Comparison of ENCODE assay signal across 9 mouse cellular contexts in genomic region chr3:123158579-123158978, GRCm38 (mm10).
DNase-seq lines count a peak whose midpoint lies in the region; ATAC-seq and TF ChIP-seq lines count a peak whose summit lies in the region.
"Had no signal": no experiment of that assay in that cellular context is flagged by ENCODE, and none has a peak within 500 bp of the region (broad histone marks: within the 10 kb centered on the region; RNA-seq: fewer than 3 reads in every experiment).

No protein-coding gene starts in this region.

- DNase-seq in layer of hippocampus, adult 2 months (ENCODE audit: low spot score in 2 of 2): no peak
- DNase-seq in layer of hippocampus, adult 9-10 months (ENCODE audit: low spot score): no peak
- DNase-seq in ES-CJ7 (ENCODE audit: low read depth, low spot score): peak; percentile 18
- DNase-seq in embryonic facial prominence, embryonic 10.5 days (ENCODE audit: low spot score): peak; percentile 49
- peak; percentile 35 for DNase-seq in retina, embryonic 14.5 days (ENCODE audit: low spot score)
- DNase-seq in frontal cortex, postnatal 36 days (ENCODE audit: low spot score in 2 of 2): no peak
- no peak for DNase-seq in cerebellum, adult 2 months

- peak; percentile 65 for TF ChIP-seq CTCF in layer of hippocampus, adult 2 months (conservative IDR thresholded peaks at IDR 0.05)
- no peak; the same call in 1 of the 2 replicates for TF ChIP-seq CTCF in cerebellum, adult 2 months (IDR thresholded peaks at IDR 0.05; ENCODE audit: borderline replicate concordance, insufficient read depth, low read depth, low read length)

- no peak overlapping the region for H3K27ac ChIP-seq in layer of hippocampus, adult 2 months
- no peak overlapping the region for H3K27ac ChIP-seq in embryonic facial prominence, embryonic 10.5 days (replicated peaks)
- H3K27ac ChIP-seq in intestine, embryonic 15.5 days: 0 out of 2 replicates have a peak overlapping the region, but pooled peaks have one; percentile 2
- H3K27ac ChIP-seq in cerebellum, adult 2 months (ENCODE audit: insufficient read depth, low read length): no peak overlapping the region
- H3K27ac ChIP-seq: limb, embryonic 12.5 days had no signal

- no peak for ATAC-seq in intestine, embryonic 15.5 days

- H3K9ac ChIP-seq in intestine, embryonic 15.5 days: no peak overlapping the region
- H3K9ac ChIP-seq: limb, embryonic 12.5 days had no signal

- 41% methylated on average over 6 of the region's 6 CpGs for WGBS in embryonic facial prominence, embryonic 10.5 days
- WGBS in intestine, embryonic 15.5 days: 34% methylated on average over 6 of the region's 6 CpGs
- 37% methylated on average over 6 of the region's 6 CpGs for WGBS in cerebellum, adult 2 months

- no peak overlapping the region for H3K4me2 ChIP-seq in intestine, embryonic 15.5 days (replicated peaks)
- H3K4me2 ChIP-seq: limb, embryonic 12.5 days had no signal

- no peaks in the 10 kb centered on the region for H3K36me3 ChIP-seq in embryonic facial prominence, embryonic 10.5 days (replicated peaks)
- no peaks in the 10 kb centered on the region for H3K36me3 ChIP-seq in intestine, embryonic 15.5 days
- H3K36me3 ChIP-seq: limb, embryonic 12.5 days had no signal

- peaks cover 30% of the 10 kb centered on the region for H3K4me1 ChIP-seq in embryonic facial prominence, embryonic 10.5 days
- H3K4me1 ChIP-seq in intestine, embryonic 15.5 days (replicated peaks): peaks cover 16% of the 10 kb centered on the region
- no peaks in the 10 kb centered on the region for H3K4me1 ChIP-seq in cerebellum, adult 2 months (ENCODE audit: control insufficient read depth, insufficient read depth, low read length)

- no peaks in the 10 kb centered on the region for H3K9me3 ChIP-seq in embryonic facial prominence, embryonic 10.5 days
- no peaks in the 10 kb centered on the region for H3K9me3 ChIP-seq in intestine, embryonic 15.5 days
- H3K9me3 ChIP-seq: limb, embryonic 12.5 days had no signal

- TF ChIP-seq POLR2A in cerebellum, adult 2 months (IDR thresholded peaks at IDR 0.05; ENCODE audit: borderline replicate concordance, insufficient read depth, low read length): no peak

- H3K27me3 ChIP-seq in embryonic facial prominence, embryonic 10.5 days (replicated peaks; ENCODE audit: low read depth, poor library complexity, severe bottlenecking): no peaks in the 10 kb centered on the region
- no peaks in the 10 kb centered on the region for H3K27me3 ChIP-seq in intestine, embryonic 15.5 days (replicated peaks)
- no peaks in the 10 kb centered on the region for H3K27me3 ChIP-seq in cerebellum, adult 2 months (ENCODE audit: control insufficient read depth, insufficient read depth, low read length)
- H3K27me3 ChIP-seq: limb, embryonic 12.5 days had no signal

- no peak overlapping the region for H3K4me3 ChIP-seq in layer of hippocampus, adult 2 months
- no peak overlapping the region for H3K4me3 ChIP-seq in embryonic facial prominence, embryonic 10.5 days
- H3K4me3 ChIP-seq in intestine, embryonic 15.5 days (replicated peaks): no peak overlapping the region
- no peak overlapping the region for H3K4me3 ChIP-seq in cerebellum, adult 2 months (replicated peaks; ENCODE audit: insufficient read depth, low read depth, low read length)
- H3K4me3 ChIP-seq: limb, embryonic 12.5 days had no signal

Comparison
In these comparisons a context has a peak if more than half of its experiments do, and no peak if none do; other contexts are left out.
1. DNase-seq: peak in ES-CJ7 (single experiment), embryonic facial prominence, embryonic 10.5 days (single experiment) and retina, embryonic 14.5 days (single experiment); none in layer of hippocampus, adult 2 months (0 of 2), layer of hippocampus, adult 9-10 months (single experiment), frontal cortex, postnatal 36 days (0 of 2) and cerebellum, adult 2 months (0 of 2).